Mouse (Mus musculus) right cerebral cortex, postnatal 10 days (tissue): ENCODE results near the gene Vmn1r100.
"Not testable (repeated sequence)": the region's sequence is repeated elsewhere in the genome, so short reads cannot be mapped to it uniquely, and the experiment has no call there.

Source experiments
- DNase-seq, 2 experiments: peaks; one replicate each; pipeline ENCODE4 v3.0.0; 2021; ENCODE audit warnings: low spot score in 2 of 2

The Vmn1r100 gene

DNA sequence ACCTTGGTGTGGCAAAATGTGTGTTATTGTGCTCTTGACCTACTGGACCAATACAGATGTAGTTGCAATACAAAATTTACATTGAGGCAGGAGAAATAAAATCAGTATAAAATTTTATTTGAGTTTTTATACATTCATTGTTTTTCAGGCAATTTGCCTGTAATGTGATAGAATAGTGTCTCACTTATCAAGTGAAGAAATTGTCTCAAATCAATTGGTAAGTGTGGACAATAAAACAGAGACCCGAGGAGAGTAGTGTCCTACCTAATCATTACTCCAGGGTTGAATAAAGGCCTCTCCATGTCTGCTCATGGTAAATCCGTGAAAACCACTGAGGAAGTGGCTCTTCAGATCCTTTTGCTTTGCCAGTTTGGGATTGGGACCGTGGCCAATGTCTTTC is at the start of gene Vmn1r100:
TSS of gene Vmn1r100 (plus strand) at position 301 of the 400 bp plus-strand sequence.
- DNase-seq = not testable (repeated sequence)

- DNase-seq = not testable (repeated sequence)
Observed at GRCm38 (mm10) chr7:20375310-20375709, 42.4 kb upstream of the Vmn1r100 start, which contains the start of gene Gm5728. TSS of gene Gm5728 (minus strand) at chr7:20375410.

- DNase-seq = not testable (repeated sequence)
Observed at GRCm38 (mm10) chr7:20442493-20442892, 24.8 kb downstream of the Vmn1r100 start, which contains the start of gene Vmn1r101. TSS of gene Vmn1r101 (minus strand) at chr7:20442593.
